Mouse (Mus musculus) cerebral cortex, adult 2 months (tissue): ENCODE results near the gene Filip1.

Experiments
- WGBS: fragments of 180-500 bp; shearing (Covaris S2); methylation state at CpG from one replicate; pipeline ENCODE4 v1.1.7; 2018; 5-methylcytosine and 5-hydroxymethylcytosine counted together

The Filip1 gene

GRCm38 (mm10) chr9:79978228-79979024, 34.2 kb downstream of the Filip1 start:
- 66% methylated on average over 12 of the region's 12 CpGs for WGBS

- 4% methylated on average over 13 of the region's 13 CpGs for WGBS
Measured at GRCm38 (mm10) chr9:79977549-79977971, 35.1 kb downstream of the Filip1 start.

- 47% methylated on average over 8 of the region's 8 CpGs for WGBS
Measured at GRCm38 (mm10) chr9:79976789-79977188, 35.9 kb downstream of the Filip1 start.

- 60% methylated on average over 5 of the region's 5 CpGs for WGBS
Measured at GRCm38 (mm10) chr9:79975121-79975520, 37.5 kb downstream of the Filip1 start.

GRCm38 (mm10) chr9:79973582-79973981, 39.1 kb downstream of the Filip1 start:
- 94% methylated on average over 8 of the region's 8 CpGs for WGBS

- WGBS = 82% methylated on average over 6 of the region's 6 CpGs
Measured at GRCm38 (mm10) chr9:79972705-79973104, 39.9 kb downstream of the Filip1 start.

- WGBS = 61% methylated on average over 6 of the region's 6 CpGs
Measured at GRCm38 (mm10) chr9:79971619-79972018, 41.0 kb downstream of the Filip1 start.

GRCm38 (mm10) chr9:79970659-79971118, 42.0 kb downstream of the Filip1 start:
- 70% methylated on average over 8 of the region's 8 CpGs for WGBS

GRCm38 (mm10) chr9:79969544-79969943, 43.1 kb downstream of the Filip1 start:
- WGBS = 82% methylated on average over 4 of the region's 4 CpGs

GRCm38 (mm10) chr9:79966711-79967487, 45.8 kb downstream of the Filip1 start:
- 86% methylated on average over 12 of the region's 12 CpGs for WGBS

GRCm38 (mm10) chr9:79965600-79966392, 46.9 kb downstream of the Filip1 start:
- 68% methylated on average over 14 of the region's 14 CpGs for WGBS

- WGBS = 80% methylated on average over 5 of the region's 5 CpGs
Measured at GRCm38 (mm10) chr9:79965003-79965402, 47.6 kb downstream of the Filip1 start.

- WGBS = 28% methylated on average over 16 of the region's 16 CpGs
Measured at GRCm38 (mm10) chr9:79961630-79962285, 50.9 kb downstream of the Filip1 start.

- 88% methylated on average over 6 of the region's 6 CpGs for WGBS
Measured at GRCm38 (mm10) chr9:79960453-79960852, 52.2 kb downstream of the Filip1 start.

- WGBS = 70% methylated on average over 3 of the region's 3 CpGs
Measured at GRCm38 (mm10) chr9:79958395-79958794, 54.3 kb downstream of the Filip1 start.

GRCm38 (mm10) chr9:79954944-79955343, 57.7 kb downstream of the Filip1 start:
- 57% methylated on average over 5 of the region's 5 CpGs for WGBS

GRCm38 (mm10) chr9:79951984-79952383, 60.7 kb downstream of the Filip1 start:
- WGBS = 71% methylated on average over 8 of the region's 8 CpGs

- WGBS = 91% methylated on average over 5 of the region's 5 CpGs
Measured at GRCm38 (mm10) chr9:79951339-79951738, 61.3 kb downstream of the Filip1 start.

- WGBS = 93% methylated on average over 5 of the region's 5 CpGs
Measured at GRCm38 (mm10) chr9:79950666-79951065, 62.0 kb downstream of the Filip1 start.

- WGBS = 62% methylated on average over 6 of the region's 6 CpGs
Measured at GRCm38 (mm10) chr9:79950038-79950437, 62.6 kb downstream of the Filip1 start.

- WGBS = 78% methylated on average over 2 of the region's 2 CpGs
Measured at GRCm38 (mm10) chr9:79948376-79948775, 64.3 kb downstream of the Filip1 start.
